Mouse (Mus musculus): ENCODE results near the gene Rpl38. TPM values are rescaled to one million over a fixed set of nuclear protein-coding genes. Genes with fewer than 3 reads are reported as not detected.

Rpl38 gene
- polyA plus RNA-seq, 1 experiment from 2014 or later = 892 TPM

GRCm38 (mm10) chr11:114642926-114643325, 25.4 kb upstream of the Rpl38 start:
- 86% methylated on average over 11 of the region's 11 CpGs for WGBS (ENCODE audit: missing documents)
- Histone ChIP-seq H3K27ac (no peak overlapping the region), H3K4me3 (ENCODE audit: inconsistent target) (no peak overlapping the region), H3K79me2 (ENCODE audit: inconsistent target) (no peaks in the 10 kb centered on the region), H3K36me3 (ENCODE audit: inconsistent target) (no peaks in the 10 kb centered on the region)

DNA sequence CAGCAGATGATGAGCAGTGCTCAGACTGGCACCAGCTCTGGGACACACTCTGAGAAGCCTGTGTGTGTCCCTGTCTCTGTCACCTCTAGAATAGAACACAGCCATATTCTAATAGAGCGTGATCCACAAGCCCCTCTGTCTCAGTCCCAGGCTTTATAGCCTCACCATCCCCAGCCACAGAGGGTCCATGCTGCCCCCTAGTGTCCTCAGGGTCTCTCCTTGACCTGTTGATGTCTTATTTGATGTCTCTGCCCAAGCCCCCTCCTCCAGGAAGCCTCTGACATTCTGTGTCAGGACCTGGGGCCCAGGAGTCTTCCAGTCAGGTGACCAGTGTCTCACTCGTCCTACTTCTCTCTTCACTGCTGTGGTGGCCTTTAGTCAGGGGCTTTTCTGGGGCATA, 24.2 kb upstream of the Rpl38 start:
- H3K27ac ChIP-seq = no peak overlapping the region
- no peak overlapping the region for H3K4me3 ChIP-seq (ENCODE audit: inconsistent target)
- WGBS (ENCODE audit: missing documents) = 55% methylated on average over 2 of the region's 2 CpGs
- no peaks in the 10 kb centered on the region for H3K79me2 ChIP-seq (ENCODE audit: inconsistent target)
- H3K36me3 ChIP-seq (ENCODE audit: inconsistent target) = no peaks in the 10 kb centered on the region

- Histone ChIP-seq H3K36me3 (ENCODE audit: inconsistent target) (no peaks in the 10 kb centered on the region), H3K79me2 (ENCODE audit: inconsistent target) (no peaks in the 10 kb centered on the region), H3K4me3 (ENCODE audit: inconsistent target) (no peak overlapping the region), H3K27ac (no peak overlapping the region)
- 73% methylated on average over 4 of the region's 4 CpGs for WGBS (ENCODE audit: missing documents)
These were observed 18.8 kb upstream of the Rpl38 start for GRCm38 (mm10) chr11:114649510-114649909.

GRCm38 (mm10) chr11:114652531-114652930, 15.8 kb upstream of the Rpl38 start:
- 6% methylated on average over 16 of the region's 16 CpGs for WGBS (ENCODE audit: missing documents)

GRCm38 (mm10) chr11:114653664-114654063, 14.7 kb upstream of the Rpl38 start:
- no peak overlapping the region for H3K27ac ChIP-seq
- H3K36me3 ChIP-seq (ENCODE audit: inconsistent target) = no peaks in the 10 kb centered on the region
- 8% methylated on average over 6 of the region's 6 CpGs for WGBS (ENCODE audit: missing documents)
- no peak overlapping the region for H3K4me3 ChIP-seq (ENCODE audit: inconsistent target)
- no peaks in the 10 kb centered on the region for H3K79me2 ChIP-seq (ENCODE audit: inconsistent target)

More at GRCm38 (mm10) chr11:114652531-114652930, 15.8 kb upstream of the Rpl38 start:
- H3K27ac ChIP-seq = no peak overlapping the region
- no peaks in the 10 kb centered on the region for H3K79me2 ChIP-seq (ENCODE audit: inconsistent target)
- no peak overlapping the region for H3K4me3 ChIP-seq (ENCODE audit: inconsistent target)
- no peaks in the 10 kb centered on the region for H3K36me3 ChIP-seq (ENCODE audit: inconsistent target)

DNA sequence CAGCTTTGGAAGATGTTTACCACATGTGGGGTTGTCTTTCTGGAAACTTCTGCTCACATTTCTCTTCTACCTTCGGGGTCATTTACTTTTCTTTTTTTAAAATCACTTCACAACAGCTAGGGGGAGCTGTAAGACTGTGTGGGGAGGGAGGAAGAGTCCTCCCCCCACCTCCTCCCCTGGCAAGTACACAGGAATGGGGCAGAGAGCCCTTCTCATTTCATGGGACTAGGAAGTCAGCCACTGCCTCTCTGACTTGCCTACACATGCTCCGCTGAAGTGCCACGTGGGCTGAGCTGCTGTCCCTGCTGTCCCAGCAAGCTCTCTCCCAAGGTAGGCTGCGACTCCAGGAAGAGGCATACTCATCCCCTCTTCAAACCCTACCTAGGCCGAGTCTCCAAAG, 13.8 kb upstream of the Rpl38 start:
- Histone ChIP-seq H3K4me3 (ENCODE audit: inconsistent target) (no peak overlapping the region), H3K36me3 (ENCODE audit: inconsistent target) (no peaks in the 10 kb centered on the region), H3K27ac (no peak overlapping the region), H3K79me2 (ENCODE audit: inconsistent target) (no peaks in the 10 kb centered on the region)
- WGBS (ENCODE audit: missing documents) = 23% methylated on average over 5 of the region's 5 CpGs

GRCm38 (mm10) chr11:114655350-114656008, 12.8 kb upstream of the Rpl38 start:
- no peaks in the 10 kb centered on the region for H3K79me2 ChIP-seq (ENCODE audit: inconsistent target)
- 27% methylated on average over 7 of the region's 7 CpGs for WGBS (ENCODE audit: missing documents)
- H3K27ac ChIP-seq = no peak overlapping the region
- H3K4me3 ChIP-seq (ENCODE audit: inconsistent target) = no peak overlapping the region
- H3K36me3 ChIP-seq (ENCODE audit: inconsistent target) = no peaks in the 10 kb centered on the region

GRCm38 (mm10) chr11:114656994-114657644, 11.2 kb upstream of the Rpl38 start:
- Histone ChIP-seq H3K36me3 (ENCODE audit: inconsistent target) (no peaks in the 10 kb centered on the region), H3K79me2 (ENCODE audit: inconsistent target) (no peaks in the 10 kb centered on the region), H3K4me3 (ENCODE audit: inconsistent target) (no peak overlapping the region), H3K27ac (no peak overlapping the region)
- 81% methylated on average over 21 of the region's 27 CpGs for WGBS (ENCODE audit: missing documents)

- no peak overlapping the region for H3K4me3 ChIP-seq (ENCODE audit: inconsistent target)
- no peak overlapping the region for H3K27ac ChIP-seq
- WGBS (ENCODE audit: missing documents) = 41% methylated on average over 7 of the region's 7 CpGs
- no peaks in the 10 kb centered on the region for H3K79me2 ChIP-seq (ENCODE audit: inconsistent target)
- H3K36me3 ChIP-seq (ENCODE audit: inconsistent target) = no peaks in the 10 kb centered on the region
These were observed 10.6 kb upstream of the Rpl38 start for GRCm38 (mm10) chr11:114657737-114658136.

DNA sequence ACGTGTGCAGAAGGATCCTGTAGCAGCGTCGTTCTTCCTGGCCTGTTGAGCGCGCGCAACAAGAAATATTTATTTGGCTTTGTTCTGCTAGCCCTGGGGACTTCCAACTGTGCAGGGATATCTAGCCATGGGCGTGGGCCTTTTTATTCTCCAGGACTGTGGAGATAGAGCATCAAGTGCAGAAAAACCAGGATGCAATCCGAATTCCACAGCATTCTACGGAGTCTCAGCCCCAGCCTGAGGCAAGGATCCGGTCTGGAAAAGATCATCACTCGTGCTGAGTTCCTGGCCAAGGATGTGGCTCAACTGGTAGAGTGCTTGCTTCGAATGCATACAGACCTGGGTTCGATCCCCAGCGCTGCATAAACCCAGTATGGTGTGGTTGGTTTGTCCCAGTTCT, 6.2 kb upstream of the Rpl38 start:
- Histone ChIP-seq H3K4me3 (ENCODE audit: inconsistent target) (no peak overlapping the region), H3K36me3 (ENCODE audit: inconsistent target) (no peaks in the 10 kb centered on the region), H3K79me2 (ENCODE audit: inconsistent target) (no peaks in the 10 kb centered on the region), H3K27ac (no peak overlapping the region)
- WGBS (ENCODE audit: missing documents) = 96% methylated on average over 13 of the region's 14 CpGs

DNA sequence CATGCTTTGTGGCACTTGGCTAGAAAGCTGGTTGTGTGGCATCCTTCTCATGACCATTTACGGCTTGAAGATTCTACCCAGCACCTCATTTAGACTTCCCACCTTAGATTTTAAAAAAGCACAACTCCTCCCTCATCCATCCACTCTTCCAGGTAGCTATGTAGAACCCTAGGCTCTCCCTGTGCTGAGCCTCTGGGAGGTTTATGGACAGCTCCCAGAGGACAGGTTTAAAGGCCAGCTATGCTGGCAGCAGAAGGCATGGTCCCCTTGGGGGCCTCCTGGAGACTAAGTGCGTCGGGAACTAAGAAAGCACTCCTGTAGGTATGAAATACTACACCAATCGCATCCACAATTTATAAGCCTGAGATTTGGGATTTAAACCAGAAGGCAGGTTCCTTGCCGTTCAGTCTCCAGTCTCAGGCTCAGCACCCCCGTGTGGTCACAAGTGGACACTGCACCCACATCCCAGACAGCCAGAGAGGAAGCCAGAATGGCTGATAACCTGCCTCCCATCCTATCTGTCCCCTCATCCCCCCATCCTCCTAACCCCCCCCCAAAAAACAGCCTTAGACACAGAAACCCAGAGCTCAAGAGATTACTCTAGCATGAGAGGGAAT, 5.5 kb upstream of the Rpl38 start:
- Histone ChIP-seq H3K4me3 (ENCODE audit: inconsistent target) (no peak overlapping the region), H3K27ac (no peak overlapping the region), H3K36me3 (ENCODE audit: inconsistent target) (no peaks in the 10 kb centered on the region), H3K79me2 (ENCODE audit: inconsistent target) (no peaks in the 10 kb centered on the region)
- WGBS (ENCODE audit: missing documents) = 35% methylated on average over 6 of the region's 6 CpGs

GRCm38 (mm10) chr11:114664164-114664563, 4.2 kb upstream of the Rpl38 start:
- Histone ChIP-seq H3K36me3 (ENCODE audit: inconsistent target) (no peaks in the 10 kb centered on the region), H3K4me3 (ENCODE audit: inconsistent target) (no peak overlapping the region), H3K27ac (no peak overlapping the region), H3K79me2 (ENCODE audit: inconsistent target) (peaks cover 5% of the 10 kb centered on the region)
- WGBS (ENCODE audit: missing documents) = 84% methylated on average over 7 of the region's 7 CpGs

DNA sequence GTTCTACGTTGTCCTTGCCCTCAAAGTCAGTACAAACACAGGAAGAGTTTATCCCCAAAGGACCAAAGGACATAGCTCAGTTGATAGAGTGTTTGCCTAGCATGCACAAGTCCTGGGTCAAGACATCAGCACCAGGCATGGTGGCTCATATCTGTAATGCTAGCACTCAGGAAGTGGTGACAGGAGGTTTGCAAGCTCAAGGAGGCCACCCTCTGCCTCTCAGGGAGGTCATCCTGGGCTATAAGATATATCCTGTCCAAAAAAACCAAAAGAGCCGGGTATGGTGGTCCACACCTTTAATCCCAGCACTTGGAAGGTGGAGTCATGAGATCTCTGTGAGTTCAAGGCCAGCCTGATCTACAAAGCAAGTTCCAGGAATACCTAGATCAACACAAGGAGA, 2.9 kb upstream of the Rpl38 start:
- 47% methylated on average over 2 of the region's 2 CpGs for WGBS (ENCODE audit: missing documents)
- peaks cover 3% of the 10 kb centered on the region; the same call in 1 of the 2 replicates for H3K36me3 ChIP-seq (ENCODE audit: inconsistent target)
- peaks cover 18% of the 10 kb centered on the region for H3K79me2 ChIP-seq (ENCODE audit: inconsistent target)
- no peak overlapping the region for H3K27ac ChIP-seq
- no peak overlapping the region for H3K4me3 ChIP-seq (ENCODE audit: inconsistent target)

GRCm38 (mm10) chr11:114666786-114667185, 1.5 kb upstream of the Rpl38 start:
- Histone ChIP-seq H3K27ac (no peak overlapping the region), H3K36me3 (ENCODE audit: inconsistent target) (peaks cover 16% of the 10 kb centered on the region; the same call in 1 of the 2 replicates), H3K4me3 (ENCODE audit: inconsistent target) (no peak overlapping the region), H3K79me2 (ENCODE audit: inconsistent target) (peaks cover 31% of the 10 kb centered on the region)
- WGBS (ENCODE audit: missing documents) = 60% methylated on average over 10 of the region's 13 CpGs

- H3K4me3 ChIP-seq (ENCODE audit: inconsistent target) = no peak overlapping the region
- H3K36me3 ChIP-seq (ENCODE audit: inconsistent target) = peaks cover 22% of the 10 kb centered on the region
- H3K79me2 ChIP-seq (ENCODE audit: inconsistent target) = peaks cover 36% of the 10 kb centered on the region
- no peak overlapping the region for H3K27ac ChIP-seq
- WGBS (ENCODE audit: missing documents) = 34% methylated on average over 6 of the region's 18 CpGs
These were observed 940 bp upstream of the Rpl38 start for GRCm38 (mm10) chr11:114667236-114667931.

All from macrophage (primary cell).